Mouse (Mus musculus) liver (tissue): ENCODE results near the gene Slc24a3.

Experiments
- DNase-seq: peaks from one replicate; pipeline ENCODE4 v3.0.0-alpha.2; 2020; ENCODE audit warnings: mixed read lengths

Gene Slc24a3

GRCm38 (mm10) chr2:145655373-145655960 is 487.9 kb downstream of the Slc24a3 start:
- DNase-seq: no peak

GRCm38 (mm10) chr2:145656121-145656520 is 488.6 kb downstream of the Slc24a3 start:
- DNase-seq: no peak

- DNase-seq: no peak
Measured at GRCm38 (mm10) chr2:145656716-145657115, 489.2 kb downstream of the Slc24a3 start.

- DNase-seq: no peak
Measured at GRCm38 (mm10) chr2:145661242-145661641, 493.7 kb downstream of the Slc24a3 start.

GRCm38 (mm10) chr2:145663899-145664298 is 496.3 kb downstream of the Slc24a3 start:
- DNase-seq: no peak

- no peak for DNase-seq
Measured at GRCm38 (mm10) chr2:145664311-145664710, 496.8 kb downstream of the Slc24a3 start.

- no peak for DNase-seq
Measured at GRCm38 (mm10) chr2:145668135-145668534, 500.6 kb downstream of the Slc24a3 start.

- no peak for DNase-seq
Measured at GRCm38 (mm10) chr2:145670131-145670530, 502.6 kb downstream of the Slc24a3 start.

- DNase-seq: no peak
Measured at GRCm38 (mm10) chr2:145674496-145675141, 507.1 kb downstream of the Slc24a3 start.

GRCm38 (mm10) chr2:145675142-145675755 is 507.7 kb downstream of the Slc24a3 start, which contains the start of gene Rin2:
Rin2 (plus strand) TSS chr2:145675215.
- peak; percentile 76 for DNase-seq

GRCm38 (mm10) chr2:145675756-145676543 is 508.4 kb downstream of the Slc24a3 start:
- peak; percentile 24 for DNase-seq

- no peak for DNase-seq
Measured at GRCm38 (mm10) chr2:145676544-145676925, 509.0 kb downstream of the Slc24a3 start.

GRCm38 (mm10) chr2:145676936-145677335 is 509.4 kb downstream of the Slc24a3 start:
- DNase-seq: no peak

GRCm38 (mm10) chr2:145680141-145680540 is 512.6 kb downstream of the Slc24a3 start:
- no peak for DNase-seq

- DNase-seq: no peak
Measured at GRCm38 (mm10) chr2:145680762-145681161, 513.2 kb downstream of the Slc24a3 start.

GRCm38 (mm10) chr2:145681626-145682025 is 514.1 kb downstream of the Slc24a3 start:
- no peak for DNase-seq

- DNase-seq: no peak
Measured at GRCm38 (mm10) chr2:145682924-145683323, 515.4 kb downstream of the Slc24a3 start.

- DNase-seq: no peak
Measured at GRCm38 (mm10) chr2:145683536-145683935, 516.0 kb downstream of the Slc24a3 start.

- DNase-seq: no peak
Measured at GRCm38 (mm10) chr2:145684151-145684550, 516.6 kb downstream of the Slc24a3 start.

- DNase-seq: no peak
Measured at GRCm38 (mm10) chr2:145684891-145685290, 517.3 kb downstream of the Slc24a3 start.

- no peak for DNase-seq
Measured at GRCm38 (mm10) chr2:145686017-145686416, 518.5 kb downstream of the Slc24a3 start.

- DNase-seq: no peak
Measured at GRCm38 (mm10) chr2:145691367-145692009, 523.9 kb downstream of the Slc24a3 start.
